Mouse (Mus musculus) heart, postnatal 0 days (tissue): ENCODE data around the gene Dlg2. TPM values are rescaled to one million over a fixed set of nuclear protein-coding genes. Genes with fewer than 3 reads are reported as not detected.

ENCODE experiments used
- ATAC-seq: fragments of 200-750 bp; cut with Nextera tagmentation; 2 replicates; pipeline ENCODE4 v1.8.0; 2017; ENCODE audit warnings: low read depth, moderate number of reproducible peaks, moderate library complexity; ENCODE audit not compliant: insufficient read depth
- DNase-seq: peaks from one replicate; pipeline ENCODE4 v3.0.0-alpha.2; 2016; ENCODE audit warnings: low spot score
- H3K27ac ChIP-seq: fragments of 300-500 bp; sonication (generic); 2 replicates; pipeline ENCODE4 v1.5.1; 2014; ENCODE audit warnings: low read depth, mild to moderate bottlenecking
- H3K27me3 ChIP-seq: fragments of 300-500 bp; sonication (generic); 2 replicates; pipeline ENCODE4 v1.6.1; 2014; ENCODE audit warnings: low read length, mixed read lengths; ENCODE audit not compliant: control insufficient read depth, insufficient read depth
- H3K36me3 ChIP-seq: fragments of 300-500 bp; sonication (generic); replicated peaks from 2 replicates; pipeline ENCODE4 v1.6.1; 2014; ENCODE audit warnings: low read length, mixed read lengths; ENCODE audit not compliant: control insufficient read depth, insufficient read depth
- H3K4me1 ChIP-seq: fragments of 300-500 bp; sonication (generic); 2 replicates; pipeline ENCODE4 v1.6.1; 2014; ENCODE audit warnings: antibody characterized with exemption; ENCODE audit not compliant: control insufficient read depth, insufficient read depth
- H3K4me2 ChIP-seq: fragments of 300-500 bp; sonication (generic); 2 replicates; pipeline ENCODE4 v1.6.1; 2014; ENCODE audit warnings: low read depth, mild to moderate bottlenecking, low read length, moderate library complexity
- H3K4me3 ChIP-seq: fragments of 300-500 bp; sonication (generic); 2 replicates; pipeline ENCODE4 v1.5.1; 2014; ENCODE audit warnings: low read depth, low read length
- H3K9ac ChIP-seq: fragments of 300-500 bp; sonication (generic); replicated peaks from 2 replicates; pipeline ENCODE4 v1.6.1; 2014; ENCODE audit warnings: low read depth, low read length, mixed read lengths
- H3K9me3 ChIP-seq: fragments of 300-500 bp; sonication (generic); replicated peaks from 2 replicates; pipeline ENCODE4 v1.6.1; 2016; ENCODE audit warnings: low read length; ENCODE audit not compliant: control insufficient read depth
- CTCF ChIP-seq: IDR thresholded peaks from 2 replicates; pipeline ENCODE4 v1.5.1; 2016; ENCODE audit warnings: antibody characterized with exemption, control low read depth, low read depth
- EP300 ChIP-seq: IDR thresholded peaks from 2 replicates; pipeline ENCODE4 v1.6.1; 2016; ENCODE audit warnings: antibody characterized with exemption, low read depth
- WGBS: fragments of 180-500 bp; shearing (Covaris S2); extraction: QIAGEN DNeasy Blood & Tissue Kit; methylation state at CpG from one replicate; pipeline ENCODE4 v1.1.7; 2014; 5-methylcytosine and 5-hydroxymethylcytosine counted together
- polyA plus RNA-seq: library from polyadenylated mRNA; unstranded; fragments of >200 nt; fragmentation: Nextera tagmentation; extraction: Ambion mirVana; gene quantifications from 2 replicates; pipeline ENCODE4 v1.2.1, GENCODE M21; 2015
- total RNA-seq: library from RNA; depleted of rRNA; stranded (reverse); fragments of >200 nt; gene quantifications from 2 replicates; pipeline ENCODE4 v1.2.3, GENCODE M21; 2014; ENCODE audit warnings: low replicate concordance

Gene Dlg2
- total and polyA plus RNA-seq, 2 experiments from 2014 or later = 1.3 to 2.3 TPM

- H3K27ac ChIP-seq = no peak overlapping the region
- no peaks in the 10 kb centered on the region for H3K36me3 ChIP-seq
- H3K4me1 ChIP-seq = no peaks in the 10 kb centered on the region
- no peaks in the 10 kb centered on the region for H3K9me3 ChIP-seq
- H3K27me3 ChIP-seq = no peaks in the 10 kb centered on the region
- H3K4me2 ChIP-seq = no peak overlapping the region
- no peak for ATAC-seq
- TF ChIP-seq CTCF = no peak
- no peak for TF ChIP-seq EP300
- no peak overlapping the region for H3K4me3 ChIP-seq
- no peak overlapping the region for H3K9ac ChIP-seq
- WGBS = 44% methylated on average over 10 of the region's 10 CpGs
- DNase-seq = no peak
Measured at GRCm38 (mm10) chr7:91886336-91886735, 1409.9 kb downstream of the Dlg2 start.

- no peak for ATAC-seq
- H3K4me1 ChIP-seq = no peaks in the 10 kb centered on the region
- WGBS = 74% methylated on average over 8 of the region's 8 CpGs
- H3K4me3 ChIP-seq = no peak overlapping the region
- no peak for DNase-seq
- no peaks in the 10 kb centered on the region for H3K9me3 ChIP-seq
- no peak overlapping the region for H3K4me2 ChIP-seq
- TF ChIP-seq EP300 (no peak), CTCF (no peak)
- H3K27ac ChIP-seq = no peak overlapping the region
- no peaks in the 10 kb centered on the region for H3K36me3 ChIP-seq
- H3K9ac ChIP-seq = no peak overlapping the region
- H3K27me3 ChIP-seq = no peaks in the 10 kb centered on the region
Measured at GRCm38 (mm10) chr7:91893991-91894390, 1417.5 kb downstream of the Dlg2 start.

GRCm38 (mm10) chr7:91896935-91897334 is 1420.5 kb downstream of the Dlg2 start:
- H3K4me2 ChIP-seq = no peak overlapping the region
- H3K27ac ChIP-seq = no peak overlapping the region
- no peaks in the 10 kb centered on the region for H3K4me1 ChIP-seq
- no peak for TF ChIP-seq CTCF
- TF ChIP-seq EP300 = no peak
- H3K9me3 ChIP-seq = no peaks in the 10 kb centered on the region
- no peak overlapping the region for H3K9ac ChIP-seq
- no peak overlapping the region for H3K4me3 ChIP-seq
- H3K27me3 ChIP-seq = no peaks in the 10 kb centered on the region
- 13% methylated on average over 2 of the region's 2 CpGs for WGBS
- H3K36me3 ChIP-seq = no peaks in the 10 kb centered on the region
- no peak for DNase-seq
- no peak for ATAC-seq

GRCm38 (mm10) chr7:91897509-91897908 is 1421.0 kb downstream of the Dlg2 start:
- TF ChIP-seq CTCF (no peak), EP300 (no peak)
- no peak for ATAC-seq
- H3K36me3 ChIP-seq = no peaks in the 10 kb centered on the region
- H3K27ac ChIP-seq = no peak overlapping the region
- H3K9ac ChIP-seq = no peak overlapping the region
- WGBS = 81% methylated on average over 2 of the region's 2 CpGs
- DNase-seq = no peak
- H3K9me3 ChIP-seq = no peaks in the 10 kb centered on the region
- H3K4me1 ChIP-seq = no peaks in the 10 kb centered on the region
- no peak overlapping the region for H3K4me3 ChIP-seq
- no peaks in the 10 kb centered on the region for H3K27me3 ChIP-seq
- no peak overlapping the region for H3K4me2 ChIP-seq

- DNase-seq = no peak
Measured at GRCm38 (mm10) chr7:91902503-91902902, 1426.0 kb downstream of the Dlg2 start.

GRCm38 (mm10) chr7:91916809-91917208 is 1440.3 kb downstream of the Dlg2 start:
- Histone ChIP-seq H3K27me3 (no peaks in the 10 kb centered on the region), H3K4me2 (no peak overlapping the region), H3K4me1 (peaks cover 4% of the 10 kb centered on the region; the same call in 1 of the 2 replicates), H3K9ac (no peak overlapping the region), H3K9me3 (no peaks in the 10 kb centered on the region), H3K27ac (no peak overlapping the region), H3K4me3 (no peak overlapping the region), H3K36me3 (no peaks in the 10 kb centered on the region)
- TF ChIP-seq CTCF (no peak), EP300 (no peak)
- 73% methylated on average over 3 of the region's 3 CpGs for WGBS
- no peak for ATAC-seq
- DNase-seq = no peak

More at GRCm38 (mm10) chr7:91902503-91902902, 1426.0 kb downstream of the Dlg2 start:
- H3K27me3 ChIP-seq = no peaks in the 10 kb centered on the region
- H3K9ac ChIP-seq = no peak overlapping the region
- whole genome bisulfite sequencing = 50% methylated on average over 2 of the region's 2 CpGs
- H3K9me3 ChIP-seq = no peaks in the 10 kb centered on the region
- no peak for ATAC-seq
- no peak overlapping the region for H3K4me2 ChIP-seq
- H3K36me3 ChIP-seq = no peaks in the 10 kb centered on the region
- no peak overlapping the region for H3K27ac ChIP-seq
- no peaks in the 10 kb centered on the region for H3K4me1 ChIP-seq
- TF ChIP-seq CTCF (no peak), EP300 (no peak)
- H3K4me3 ChIP-seq = no peak overlapping the region
